Mouse (Mus musculus) megakaryocyte-erythroid progenitor cell, adult 5-6 weeks (primary cell): ENCODE results near the gene Gm3012. TPM values are rescaled to one million over a fixed set of nuclear protein-coding genes. Genes with fewer than 3 reads are reported as not detected.
"Not testable (repeated sequence)": the region's sequence is repeated elsewhere in the genome, so short reads cannot be mapped to it uniquely, and the experiment has no call there.

Source experiments
- ATAC-seq: replicated peaks from 2 replicates; pipeline ENCODE4 v1.8.0; 2016; ENCODE audit warnings: mild to moderate bottlenecking, inconsistent platforms; ENCODE audit not compliant: severe bottlenecking, poor library complexity, low FRiP score, low TSS enrichment
- total RNA-seq, 2 experiments: library from RNA; stranded (forward) in 1 of 2; stranded (reverse) in 1 of 2; fragments of 200-1000, 215-1000 nt in 1 of 2; fragments of >200 nt in 1 of 2; fragmentation: Nextera tagmentation in 1 of 2; gene quantifications; 2 replicates each; pipeline ENCODE4 v1.2.3; 2014 to 2017

Gene Gm3012
- total RNA-seq (2014; fragmentation: Nextera tagmentation), result not detected in 2 replicates
- total RNA-seq (2017), result not detected in 2 replicates

DNA sequence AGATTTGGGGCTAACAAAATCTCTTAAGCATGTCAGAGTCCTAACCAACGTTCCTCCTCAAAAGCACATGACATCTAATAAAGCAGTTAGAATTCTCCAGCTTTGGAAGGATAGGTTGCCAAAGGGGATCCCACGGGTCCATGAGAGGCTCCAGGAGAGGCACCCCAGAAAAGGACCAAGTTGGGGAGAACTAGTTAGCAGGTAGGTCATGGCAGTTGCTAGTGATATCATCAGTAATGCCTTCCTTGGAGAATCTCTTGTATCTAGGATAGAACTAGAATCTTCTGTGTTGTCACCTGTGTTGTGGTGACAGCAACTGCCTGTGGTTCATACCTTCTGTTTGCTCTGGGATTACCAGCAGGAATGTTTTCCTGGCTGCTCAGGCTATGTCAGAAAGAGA lies at the start of gene Gm3012:
TSS of gene Gm3012 (plus strand) at position 301 of the 400 bp plus-strand sequence.
- not testable (repeated sequence) for ATAC-seq

DNA sequence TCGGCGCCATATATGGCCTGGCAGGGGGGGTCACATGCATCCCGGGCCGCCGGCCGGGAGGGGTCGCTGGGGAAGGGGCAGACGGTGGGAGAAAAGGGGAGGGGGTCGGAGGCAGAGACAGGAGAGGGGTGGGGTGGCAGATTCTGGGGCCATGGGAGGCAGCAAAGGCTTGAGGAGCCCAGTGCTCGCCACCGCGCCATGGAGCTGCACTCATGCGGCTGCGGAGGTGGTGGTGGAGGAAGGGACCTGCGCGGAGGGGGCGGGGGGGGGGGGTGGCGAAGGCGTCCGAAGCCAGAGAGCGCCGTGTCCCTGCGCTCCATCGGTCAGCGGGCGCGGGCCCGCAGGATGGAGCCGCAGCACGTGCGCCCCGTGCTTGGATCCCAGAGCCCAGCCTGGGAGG lies 17.4 kb downstream of the Gm3012 start, which contains the start of gene Gm3020:
TSS of gene Gm3020 (plus strand) at position 301 of the 400 bp plus-strand sequence.
- ATAC-seq, result not testable (repeated sequence)

DNA sequence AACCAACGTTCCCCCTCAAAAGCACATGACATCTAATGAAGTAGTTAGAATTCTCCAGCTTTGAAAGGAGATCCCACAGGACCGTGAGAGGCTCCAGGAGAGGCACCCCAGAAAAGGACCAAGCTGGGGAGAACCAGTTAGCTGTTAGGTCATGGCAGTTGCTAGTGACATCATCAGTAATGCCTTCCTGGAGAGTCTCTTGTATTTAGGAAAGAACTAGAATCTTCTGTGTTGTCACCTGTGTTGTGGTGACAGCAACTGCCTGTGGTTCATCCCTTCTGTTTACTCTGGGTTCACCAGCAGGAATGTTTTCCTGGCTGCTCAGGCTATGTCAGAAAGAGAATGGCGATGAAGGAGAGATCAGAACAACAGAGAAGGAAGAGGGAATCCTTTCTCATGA lies 54.2 kb downstream of the Gm3012 start, which contains the start of gene Gm3043:
TSS of gene Gm3043 (plus strand) at position 301 of the 400 bp plus-strand sequence.
- ATAC-seq, result not testable (repeated sequence)

Other genes with a start within 250 kb of the Gm3012 start
- gene Gm10413, start 239.4 kb upstream of the Gm3012 start, total RNA-seq (2014; fragmentation: Nextera tagmentation), result not detected in 2 replicates
- not detected in 2 replicates for gene Gm10413, start 239.4 kb upstream of the Gm3012 start, total RNA-seq (2017)
- gene Gm10409, start 221.9 kb upstream of the Gm3012 start, total RNA-seq (2014; fragmentation: Nextera tagmentation), result not detected in 2 replicates
- gene Gm10409, start 221.9 kb upstream of the Gm3012 start, total RNA-seq (2017), result not detected in 2 replicates
- gene Gm3005, start 206.4 kb upstream of the Gm3012 start, total RNA-seq (2014; fragmentation: Nextera tagmentation), result not detected in 2 replicates
- not detected in 2 replicates for gene Gm3005, start 206.4 kb upstream of the Gm3012 start, total RNA-seq (2017)
- not detected in 2 replicates for gene Gm10408, start 185.1 kb upstream of the Gm3012 start, total RNA-seq (2014; fragmentation: Nextera tagmentation)
- gene Gm10408, start 185.1 kb upstream of the Gm3012 start, total RNA-seq (2017), result not detected in 2 replicates
- gene Gm3020, start 17.5 kb downstream of the Gm3012 start, total RNA-seq (2014; fragmentation: Nextera tagmentation), result not detected in 2 replicates
- not detected in 2 replicates for gene Gm3020, start 17.5 kb downstream of the Gm3012 start, total RNA-seq (2017)
- not detected in 2 replicates for gene Gm3043, start 54.3 kb downstream of the Gm3012 start, total RNA-seq (2014; fragmentation: Nextera tagmentation)
- not detected in 2 replicates for gene Gm3043, start 54.3 kb downstream of the Gm3012 start, total RNA-seq (2017)
- not detected in 2 replicates for gene Gm3002, start 175.6 kb downstream of the Gm3012 start, total RNA-seq (2014; fragmentation: Nextera tagmentation)
- not detected in 2 replicates for gene Gm3002, start 175.6 kb downstream of the Gm3012 start, total RNA-seq (2017)
- not detected in 2 replicates for gene Gm3033, start 211.7 kb downstream of the Gm3012 start, total RNA-seq (2014; fragmentation: Nextera tagmentation)
- gene Gm3033, start 211.7 kb downstream of the Gm3012 start, total RNA-seq (2017), result not detected in 2 replicates
- gene Gm2916, start 249.7 kb downstream of the Gm3012 start, total RNA-seq (2014; fragmentation: Nextera tagmentation), result not detected in 2 replicates
- gene Gm2916, start 249.7 kb downstream of the Gm3012 start, total RNA-seq (2017), result not detected in 2 replicates